Mouse (Mus musculus) lung, embryonic 14.5 days (tissue): ENCODE data around the gene Gnao1. TPM values are rescaled to one million over a fixed set of nuclear protein-coding genes. Genes with fewer than 3 reads are reported as not detected.

ENCODE experiments used
- ATAC-seq: fragments of 200-750 bp; cut with Nextera tagmentation; 2 replicates; pipeline ENCODE4 v1.8.0; 2017; ENCODE audit warnings: mild to moderate bottlenecking, moderate TSS enrichment, moderate library complexity; ENCODE audit not compliant: insufficient read depth
- DNase-seq: peaks from one replicate; pipeline ENCODE4 v3.0.0-alpha.2; 2015
- H3K27ac ChIP-seq: fragments of 300-500 bp; sonication (generic); 2 replicates; pipeline ENCODE4 v1.5.1; 2014; ENCODE audit warnings: low read depth, mild to moderate bottlenecking, moderate library complexity
- H3K27me3 ChIP-seq: fragments of 300-500 bp; sonication (generic); 2 replicates; pipeline ENCODE4 v1.6.1; 2014; ENCODE audit warnings: low read length, control low read depth; ENCODE audit not compliant: insufficient read depth
- H3K36me3 ChIP-seq: fragments of 300-500 bp; sonication (generic); 2 replicates; pipeline ENCODE4 v1.6.1; 2014; ENCODE audit warnings: control low read depth; ENCODE audit not compliant: insufficient read depth
- H3K4me1 ChIP-seq: fragments of 300-500 bp; sonication (generic); 2 replicates; pipeline ENCODE4 v1.6.1; 2014; ENCODE audit warnings: antibody characterized with exemption, control low read depth; ENCODE audit not compliant: insufficient read depth
- H3K4me2 ChIP-seq: fragments of 300-500 bp; sonication (generic); 2 replicates; pipeline ENCODE4 v1.6.1; 2014; ENCODE audit warnings: mild to moderate bottlenecking
- H3K4me3 ChIP-seq: fragments of 300-500 bp; sonication (generic); 2 replicates; pipeline ENCODE4 v1.5.1; 2014; ENCODE audit warnings: low read depth, low read length
- H3K9ac ChIP-seq: fragments of 300-500 bp; sonication (generic); 2 replicates; pipeline ENCODE4 v1.6.1; 2014
- H3K9me3 ChIP-seq: fragments of 300-500 bp; sonication (generic); 2 replicates; pipeline ENCODE4 v1.6.1; 2016; ENCODE audit warnings: low read depth, low read length, control low read depth
- CTCF ChIP-seq: IDR thresholded peaks from 2 replicates; pipeline ENCODE4 v1.5.1; 2016; ENCODE audit warnings: antibody characterized with exemption, low read depth
- WGBS: fragments of 180-500 bp; shearing (Covaris S2); extraction: QIAGEN DNeasy Blood & Tissue Kit; methylation state at CpG from one replicate; pipeline ENCODE4 v1.1.7; 2014; 5-methylcytosine and 5-hydroxymethylcytosine counted together
- polyA plus RNA-seq: library from polyadenylated mRNA; unstranded; fragments of >200 nt; fragmentation: Nextera tagmentation; extraction: Ambion mirVana; gene quantifications from 2 replicates; pipeline ENCODE4 v1.2.1, GENCODE M21; 2014

The Gnao1 gene
- polyA plus RNA-seq, 1 experiment from 2014 or later: 1.8 TPM

DNA sequence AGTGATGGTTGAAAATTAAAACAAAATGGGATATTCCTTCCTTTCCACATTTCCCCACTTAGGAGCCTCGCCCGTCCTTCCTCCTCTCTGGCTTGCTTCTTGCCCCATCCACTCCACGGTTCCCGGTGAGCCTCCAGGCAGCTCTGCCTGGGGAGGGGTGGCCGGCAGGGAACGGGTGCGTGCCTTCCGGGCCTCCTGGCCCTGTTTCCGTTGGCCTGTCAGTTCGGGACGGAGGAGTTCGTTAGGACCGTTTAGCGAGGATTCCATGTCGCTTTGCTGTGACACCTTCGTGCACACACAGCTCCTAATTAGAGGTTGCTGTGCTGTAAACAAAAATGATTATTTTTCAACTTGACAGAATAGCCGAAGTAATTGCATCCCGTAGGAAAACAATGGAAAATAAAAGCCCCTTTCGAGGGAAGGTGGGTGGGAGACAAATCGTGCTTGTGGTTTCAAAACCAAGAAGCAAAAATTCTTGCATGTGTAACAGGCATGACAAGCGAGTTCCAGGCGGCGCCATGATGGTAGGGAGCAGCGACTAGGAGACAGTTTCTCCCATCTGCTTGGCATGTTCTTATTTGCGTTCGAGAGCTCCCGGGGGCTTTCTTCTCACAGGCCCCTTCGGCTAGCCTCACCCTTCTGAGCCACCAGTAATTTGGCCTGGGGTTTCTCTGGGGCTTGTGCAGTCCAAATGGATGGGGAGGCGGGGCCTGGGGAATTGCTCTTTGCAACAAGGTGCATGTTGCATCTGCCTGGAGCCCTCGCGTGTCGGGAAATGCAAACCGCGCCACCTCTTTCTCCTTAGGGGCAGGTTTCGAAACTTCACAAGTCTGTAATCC is 3.0 kb downstream of the Gnao1 start:
- Histone ChIP-seq H3K9ac (no peak overlapping the region), H3K4me3 (peak overlapping the region; percentile 24), H3K27me3 (peaks cover 43% of the 10 kb centered on the region), H3K4me2 (peak overlapping the region; percentile 86), H3K36me3 (no peaks in the 10 kb centered on the region), H3K4me1 (0 out of 2 replicates have a peak, but pooled peaks cover 3% of the 10 kb centered on the region), H3K27ac (no peak overlapping the region), H3K9me3 (no peaks in the 10 kb centered on the region)
- no peak for TF ChIP-seq CTCF
- no peak for DNase-seq
- WGBS: 11% methylated on average over 35 of the region's 35 CpGs
- peak; percentile 2; the same call in 1 of the 2 replicates for ATAC-seq

- Histone ChIP-seq H3K9me3 (no peaks in the 10 kb centered on the region), H3K4me2 (peak overlapping the region; percentile 86), H3K4me1 (0 out of 2 replicates have a peak, but pooled peaks cover 3% of the 10 kb centered on the region), H3K36me3 (no peaks in the 10 kb centered on the region), H3K27ac (no peak overlapping the region), H3K4me3 (peak overlapping the region; percentile 24), H3K27me3 (peaks cover 43% of the 10 kb centered on the region), H3K9ac (no peak overlapping the region)
- under 1% methylated on average over 26 of the region's 26 CpGs for WGBS
- peak; percentile 88 for ATAC-seq
- peak; percentile 94 for DNase-seq
- no peak for TF ChIP-seq CTCF
Measured at GRCm38 (mm10) chr8:93813405-93813761, 3.6 kb downstream of the Gnao1 start.

DNA sequence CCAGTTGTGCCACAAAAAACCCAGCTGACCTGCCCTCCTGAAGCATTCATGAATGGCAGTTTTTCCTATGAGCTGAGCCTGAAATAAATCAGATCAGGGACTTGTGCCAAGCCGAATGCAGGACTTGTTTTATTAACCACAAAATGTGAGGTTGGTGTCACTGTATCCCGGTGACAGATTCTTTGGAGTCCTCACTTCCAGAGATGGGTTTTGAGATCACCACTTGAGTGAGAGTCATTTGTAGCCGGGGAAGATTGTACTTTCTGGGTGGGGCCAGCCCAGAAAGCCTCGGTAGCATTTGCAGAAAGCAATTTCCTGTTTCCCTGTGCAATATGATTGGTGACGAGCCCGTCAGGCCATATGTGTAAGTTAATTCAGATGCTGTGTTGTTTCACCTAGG is 4.5 kb downstream of the Gnao1 start:
- TF ChIP-seq CTCF: no peak
- WGBS: 54% methylated on average over 6 of the region's 6 CpGs
- Histone ChIP-seq H3K4me3 (no peak overlapping the region), H3K9me3 (no peaks in the 10 kb centered on the region), H3K27ac (no peak overlapping the region), H3K9ac (no peak overlapping the region), H3K4me1 (0 out of 2 replicates have a peak, but pooled peaks cover 3% of the 10 kb centered on the region), H3K27me3 (peaks cover 42% of the 10 kb centered on the region), H3K4me2 (no peak overlapping the region), H3K36me3 (no peaks in the 10 kb centered on the region)
- ATAC-seq: no peak
- DNase-seq: no peak

- Histone ChIP-seq H3K9me3 (no peaks in the 10 kb centered on the region), H3K9ac (no peak overlapping the region), H3K36me3 (no peaks in the 10 kb centered on the region), H3K4me1 (0 out of 2 replicates have a peak, but pooled peaks cover 3% of the 10 kb centered on the region), H3K27ac (no peak overlapping the region), H3K27me3 (peaks cover 30% of the 10 kb centered on the region), H3K4me2 (no peak overlapping the region), H3K4me3 (no peak overlapping the region)
- no peak for TF ChIP-seq CTCF
- DNase-seq: no peak
- no peak for ATAC-seq
- WGBS: 65% methylated on average over 6 of the region's 6 CpGs
Measured at GRCm38 (mm10) chr8:93816226-93816625, 6.5 kb downstream of the Gnao1 start.

GRCm38 (mm10) chr8:93817366-93817765 is 7.6 kb downstream of the Gnao1 start:
- H3K4me2 ChIP-seq: no peak overlapping the region
- 84% methylated on average over 1 of the region's 1 CpGs for WGBS
- H3K4me1 ChIP-seq: 0 out of 2 replicates have a peak, but pooled peaks cover 3% of the 10 kb centered on the region
- no peak overlapping the region for H3K27ac ChIP-seq
- H3K36me3 ChIP-seq: no peaks in the 10 kb centered on the region
- no peak for ATAC-seq
- DNase-seq: no peak
- H3K9me3 ChIP-seq: no peaks in the 10 kb centered on the region
- peaks cover 18% of the 10 kb centered on the region for H3K27me3 ChIP-seq
- H3K4me3 ChIP-seq: no peak overlapping the region
- TF ChIP-seq CTCF: no peak
- H3K9ac ChIP-seq: no peak overlapping the region

GRCm38 (mm10) chr8:93819929-93820328 is 10.2 kb downstream of the Gnao1 start:
- ATAC-seq (no peak), DNase-seq (no peak)
- no peak for TF ChIP-seq CTCF
- Histone ChIP-seq H3K4me2 (no peak overlapping the region), H3K9me3 (no peaks in the 10 kb centered on the region), H3K36me3 (no peaks in the 10 kb centered on the region), H3K4me3 (no peak overlapping the region), H3K27me3 (no peaks in the 10 kb centered on the region), H3K4me1 (no peaks in the 10 kb centered on the region; the same call in 1 of the 2 replicates), H3K9ac (no peak overlapping the region), H3K27ac (no peak overlapping the region)
- WGBS: 72% methylated on average over 4 of the region's 4 CpGs

- ATAC-seq (no peak), DNase-seq (no peak)
- no peak overlapping the region for H3K9ac ChIP-seq
- H3K4me2 ChIP-seq: no peak overlapping the region
- no peak overlapping the region for H3K4me3 ChIP-seq
- H3K27me3 ChIP-seq: no peaks in the 10 kb centered on the region
- no peaks in the 10 kb centered on the region for H3K36me3 ChIP-seq
- TF ChIP-seq CTCF: no peak
- H3K9me3 ChIP-seq: no peaks in the 10 kb centered on the region
- no peaks in the 10 kb centered on the region; the same call in 1 of the 2 replicates for H3K4me1 ChIP-seq
- 82% methylated on average over 7 of the region's 7 CpGs for WGBS
- no peak overlapping the region for H3K27ac ChIP-seq
Measured at GRCm38 (mm10) chr8:93821327-93821726, 11.6 kb downstream of the Gnao1 start.
